Mouse (Mus musculus) forebrain, embryonic 14.5 days (tissue): Measurements from ENCODE around the gene Nhlrc4. TPM values are rescaled to one million over a fixed set of nuclear protein-coding genes. Genes with fewer than 3 reads are reported as not detected.

Experiments
- ATAC-seq: fragments of 200-750 bp; cut with Nextera tagmentation; 2 replicates; pipeline ENCODE4 v1.8.0; 2017; ENCODE audit warnings: mild to moderate bottlenecking, moderate library complexity
- DNase-seq: peaks from one replicate; pipeline ENCODE4 v3.0.0-alpha.2; 2015; ENCODE audit warnings: low spot score
- H3K27ac ChIP-seq: fragments of 300-500 bp; sonication (generic); 2 replicates; pipeline ENCODE4 v1.5.1; 2014; ENCODE audit warnings: low read depth, mild to moderate bottlenecking, control low read depth, low read length, moderate library complexity
- H3K27me3 ChIP-seq: fragments of 300-500 bp; sonication (generic); replicated peaks from 2 replicates; pipeline ENCODE4 v1.6.1; 2014; ENCODE audit warnings: low read length, control low read depth, mixed read lengths; ENCODE audit not compliant: control insufficient read depth, insufficient read depth
- H3K36me3 ChIP-seq: fragments of 300-500 bp; sonication (generic); 2 replicates; pipeline ENCODE4 v1.6.1; 2014; ENCODE audit warnings: low read length, control low read depth; ENCODE audit not compliant: control insufficient read depth, insufficient read depth
- H3K4me1 ChIP-seq: fragments of 300-500 bp; sonication (generic); 2 replicates; pipeline ENCODE4 v1.6.1; 2014; ENCODE audit warnings: antibody characterized with exemption, low read length, control low read depth; ENCODE audit not compliant: control insufficient read depth, insufficient read depth
- H3K4me2 ChIP-seq: fragments of 300-500 bp; sonication (generic); 2 replicates; pipeline ENCODE4 v1.6.1; 2014; ENCODE audit warnings: mild to moderate bottlenecking, control low read depth, low read length
- H3K4me3 ChIP-seq: fragments of 300-500 bp; sonication (generic); 2 replicates; pipeline ENCODE4 v1.5.1; 2014; ENCODE audit warnings: low read depth, low read length, control low read depth
- H3K9ac ChIP-seq: fragments of 300-500 bp; sonication (generic); 2 replicates; pipeline ENCODE4 v1.6.1; 2014; ENCODE audit warnings: mild to moderate bottlenecking, low read length, control low read depth, moderate library complexity
- H3K9me3 ChIP-seq: fragments of 300-500 bp; sonication (generic); replicated peaks from 2 replicates; pipeline ENCODE4 v1.6.1; 2016; ENCODE audit warnings: low read length, control low read depth, mixed read lengths; ENCODE audit not compliant: control insufficient read depth
- WGBS: fragments of 180-500 bp; shearing (Covaris S2); extraction: QIAGEN DNeasy Blood & Tissue Kit; methylation state at CpG from one replicate; pipeline ENCODE4 v1.1.7; 2014; 5-methylcytosine and 5-hydroxymethylcytosine counted together
- polyA plus RNA-seq: library from polyadenylated mRNA; unstranded; fragments of >200 nt; fragmentation: Nextera tagmentation; extraction: Ambion mirVana; gene quantifications from 2 replicates; pipeline ENCODE4 v1.2.1, GENCODE M21; 2014

The Nhlrc4 gene
- polyA plus RNA-seq, 1 experiment from 2014 or later: not detected

GRCm38 (mm10) chr17:25961566-25961965, 16.8 kb upstream of the Nhlrc4 start:
- Histone ChIP-seq H3K27ac (no peak overlapping the region), H3K4me3 (no peak overlapping the region), H3K9me3 (no peaks in the 10 kb centered on the region), H3K27me3 (no peaks in the 10 kb centered on the region), H3K9ac (no peak overlapping the region), H3K4me2 (no peak overlapping the region), H3K36me3 (peaks cover 53% of the 10 kb centered on the region), H3K4me1 (no peaks in the 10 kb centered on the region)
- DNase-seq (no peak), ATAC-seq (no peak)
- 97% methylated on average over 5 of the region's 5 CpGs for WGBS

GRCm38 (mm10) chr17:25959630-25960467, 15.1 kb upstream of the Nhlrc4 start:
- 92% methylated on average over 23 of the region's 23 CpGs for WGBS
- peaks cover 51% of the 10 kb centered on the region for H3K36me3 ChIP-seq

GRCm38 (mm10) chr17:25958771-25959494, 14.2 kb upstream of the Nhlrc4 start:
- H3K27ac ChIP-seq: no peak overlapping the region
- peaks cover 45% of the 10 kb centered on the region for H3K36me3 ChIP-seq
- no peaks in the 10 kb centered on the region for H3K4me1 ChIP-seq
- ATAC-seq (no peak), DNase-seq (no peak)
- 94% methylated on average over 10 of the region's 11 CpGs for WGBS
- H3K9me3 ChIP-seq: no peaks in the 10 kb centered on the region
- no peak overlapping the region for H3K9ac ChIP-seq
- H3K4me2 ChIP-seq: no peak overlapping the region
- H3K27me3 ChIP-seq: no peaks in the 10 kb centered on the region
- no peak overlapping the region for H3K4me3 ChIP-seq

More at GRCm38 (mm10) chr17:25959630-25960467, 15.1 kb upstream of the Nhlrc4 start:
- Histone ChIP-seq H3K9me3 (no peaks in the 10 kb centered on the region), H3K27me3 (no peaks in the 10 kb centered on the region), H3K4me1 (no peaks in the 10 kb centered on the region), H3K4me2 (no peak overlapping the region), H3K4me3 (no peak overlapping the region), H3K27ac (no peak overlapping the region), H3K9ac (no peak overlapping the region)
- ATAC-seq (no peak), DNase-seq (no peak)

- peaks cover 8% of the 10 kb centered on the region for H3K27me3 ChIP-seq
- no peaks in the 10 kb centered on the region for H3K9me3 ChIP-seq
- H3K4me1 ChIP-seq: no peaks in the 10 kb centered on the region
- no peak overlapping the region for H3K27ac ChIP-seq
- no peak for DNase-seq
- 76% methylated on average over 14 of the region's 14 CpGs for WGBS
- H3K4me3 ChIP-seq: no peak overlapping the region
- H3K4me2 ChIP-seq: no peak overlapping the region
- no peak overlapping the region for H3K9ac ChIP-seq
- ATAC-seq: peak; percentile 23; the same call in 1 of the 2 replicates
- peaks cover 40% of the 10 kb centered on the region for H3K36me3 ChIP-seq
Measured at GRCm38 (mm10) chr17:25957586-25958051, 12.9 kb upstream of the Nhlrc4 start.

GRCm38 (mm10) chr17:25956631-25957030, 11.9 kb upstream of the Nhlrc4 start:
- Histone ChIP-seq H3K9me3 (no peaks in the 10 kb centered on the region), H3K4me1 (no peaks in the 10 kb centered on the region; the same call in 1 of the 2 replicates), H3K36me3 (peaks cover 39% of the 10 kb centered on the region), H3K4me3 (no peak overlapping the region), H3K4me2 (no peak overlapping the region), H3K27me3 (peaks cover 18% of the 10 kb centered on the region), H3K9ac (no peak overlapping the region), H3K27ac (no peak overlapping the region)
- no peak for DNase-seq
- ATAC-seq: no peak
- WGBS: 83% methylated on average over 7 of the region's 7 CpGs

- no peak for ATAC-seq
- Histone ChIP-seq H3K9ac (no peak overlapping the region), H3K4me2 (no peak overlapping the region), H3K27ac (no peak overlapping the region), H3K36me3 (peaks cover 36% of the 10 kb centered on the region), H3K27me3 (peaks cover 22% of the 10 kb centered on the region), H3K9me3 (no peaks in the 10 kb centered on the region), H3K4me1 (no peaks in the 10 kb centered on the region; the same call in 1 of the 2 replicates), H3K4me3 (no peak overlapping the region)
- no peak for DNase-seq
- WGBS: 80% methylated on average over 7 of the region's 7 CpGs
Measured at GRCm38 (mm10) chr17:25956201-25956600, 11.4 kb upstream of the Nhlrc4 start.

GRCm38 (mm10) chr17:25955736-25956135, 11.0 kb upstream of the Nhlrc4 start:
- Histone ChIP-seq H3K9me3 (no peaks in the 10 kb centered on the region), H3K4me2 (no peak overlapping the region), H3K4me1 (no peaks in the 10 kb centered on the region; the same call in 1 of the 2 replicates), H3K9ac (no peak overlapping the region), H3K27ac (no peak overlapping the region), H3K27me3 (peaks cover 27% of the 10 kb centered on the region), H3K36me3 (peaks cover 34% of the 10 kb centered on the region), H3K4me3 (no peak overlapping the region)
- 79% methylated on average over 3 of the region's 3 CpGs for WGBS
- ATAC-seq (no peak), DNase-seq (no peak)

- H3K4me3 ChIP-seq: no peak overlapping the region
- H3K9ac ChIP-seq: no peak overlapping the region
- ATAC-seq (no peak), DNase-seq (no peak)
- H3K4me2 ChIP-seq: no peak overlapping the region
- 100% methylated on average over 1 of the region's 2 CpGs for WGBS
- H3K27ac ChIP-seq: no peak overlapping the region
- no peaks in the 10 kb centered on the region for H3K9me3 ChIP-seq
- no peaks in the 10 kb centered on the region; the same call in 1 of the 2 replicates for H3K4me1 ChIP-seq
- H3K36me3 ChIP-seq: peaks cover 24% of the 10 kb centered on the region
- peaks cover 35% of the 10 kb centered on the region for H3K27me3 ChIP-seq
Measured at GRCm38 (mm10) chr17:25954671-25955070, 9.9 kb upstream of the Nhlrc4 start.
